Mouse (Mus musculus) kidney, adult 9 months (tissue): ENCODE measurements around the gene Jag1.
A peak's percentile ranks its signal among the peaks of the same experiment; 100 is the strongest.

Source experiments
- DNase-seq: peaks from one replicate; pipeline ENCODE4 v3.0.0; 2022

The Jag1 gene

GRCm38 (mm10) chr2:137098269-137099035 is 18.0 kb downstream of the Jag1 start:
- no peak for DNase-seq

GRCm38 (mm10) chr2:137096981-137097460 is 19.4 kb downstream of the Jag1 start:
- DNase-seq: no peak

- no peak for DNase-seq
These were observed 22.1 kb downstream of the Jag1 start for GRCm38 (mm10) chr2:137094301-137094700.

- DNase-seq: no peak
These were observed 23.2 kb downstream of the Jag1 start for GRCm38 (mm10) chr2:137093298-137093630.

GRCm38 (mm10) chr2:137092523-137093297 is 23.7 kb downstream of the Jag1 start:
- DNase-seq: no peak

- DNase-seq: no peak
These were observed 24.5 kb downstream of the Jag1 start for GRCm38 (mm10) chr2:137091766-137092522.

- no peak for DNase-seq
These were observed 28.7 kb downstream of the Jag1 start for GRCm38 (mm10) chr2:137087705-137088104.

- DNase-seq: no peak
These were observed 29.6 kb downstream of the Jag1 start for GRCm38 (mm10) chr2:137086621-137087395.

GRCm38 (mm10) chr2:137085257-137085656 is 31.2 kb downstream of the Jag1 start:
- peak; percentile 24 for DNase-seq

- DNase-seq: peak; percentile 34
These were observed 33.4 kb downstream of the Jag1 start for GRCm38 (mm10) chr2:137082896-137083620.

GRCm38 (mm10) chr2:137081001-137081400 is 35.4 kb downstream of the Jag1 start:
- no peak for DNase-seq

- peak; percentile 62 for DNase-seq
These were observed 36.0 kb downstream of the Jag1 start for GRCm38 (mm10) chr2:137080468-137080867.

GRCm38 (mm10) chr2:137079721-137080320 is 36.6 kb downstream of the Jag1 start:
- DNase-seq: peak; percentile 56

GRCm38 (mm10) chr2:137078771-137079170 is 37.7 kb downstream of the Jag1 start:
- no peak for DNase-seq

GRCm38 (mm10) chr2:137074313-137074620 is 42.2 kb downstream of the Jag1 start:
- DNase-seq: no peak

- DNase-seq: no peak
These were observed 42.8 kb downstream of the Jag1 start for GRCm38 (mm10) chr2:137073473-137074312.

- DNase-seq: no peak
These were observed 48.8 kb downstream of the Jag1 start for GRCm38 (mm10) chr2:137067479-137068110.

- no peak for DNase-seq
These were observed 51.9 kb downstream of the Jag1 start for GRCm38 (mm10) chr2:137064513-137064912.

- DNase-seq: no peak
These were observed 52.6 kb downstream of the Jag1 start for GRCm38 (mm10) chr2:137063829-137064228.

- no peak for DNase-seq
These were observed 66.5 kb downstream of the Jag1 start for GRCm38 (mm10) chr2:137049906-137050305.
